Mouse (Mus musculus) 3T3-L1 (cell line): Measurements from ENCODE around the gene Cenpm.

ENCODE experiments used
- DNase-seq: peaks from one replicate; pipeline ENCODE4 v3.0.0-alpha.2; 2015; ENCODE audit warnings: low read depth, low spot score

The Cenpm gene

DNA sequence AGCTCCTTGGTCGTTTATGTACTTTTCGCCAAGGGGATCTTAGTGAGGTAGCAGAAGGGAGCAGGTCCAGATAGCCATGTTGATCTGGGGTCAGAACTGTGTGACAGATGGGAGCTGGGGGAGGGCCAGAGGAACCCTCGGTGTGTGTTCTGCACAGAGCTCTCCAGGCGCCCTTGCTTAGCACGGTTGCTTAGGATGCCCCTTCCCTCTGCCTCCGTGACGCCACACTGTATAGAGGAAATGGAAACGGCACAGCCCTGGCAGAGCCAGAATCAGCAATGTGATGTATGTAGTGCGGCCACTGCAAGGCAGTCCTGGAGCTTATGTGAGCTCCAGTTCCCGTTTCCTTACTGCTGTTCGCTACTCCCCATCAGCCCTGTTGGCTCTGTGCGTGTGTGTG, 48.2 kb downstream of the Cenpm start:
- no peak for DNase-seq

DNA sequence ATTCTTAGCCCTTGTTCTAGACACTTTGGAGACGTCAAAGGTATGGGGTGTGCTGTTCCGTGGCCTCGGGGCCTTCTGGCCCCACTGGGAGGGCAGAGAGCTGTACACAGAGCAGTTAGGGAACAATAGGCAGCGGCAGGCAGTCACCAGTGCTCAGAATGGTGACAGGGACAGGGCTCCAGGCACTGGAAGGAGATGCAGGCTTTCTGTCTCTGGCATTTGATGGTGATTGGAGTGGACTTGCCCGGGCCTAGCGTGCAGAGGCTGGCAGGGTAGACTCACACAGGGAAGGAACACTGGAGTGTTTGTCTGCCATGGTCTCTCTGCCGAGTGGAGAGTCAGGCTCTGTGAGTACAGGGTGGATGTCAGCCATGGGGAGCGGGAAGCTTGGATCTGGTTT, 51.9 kb downstream of the Cenpm start:
- DNase-seq: no peak

DNA sequence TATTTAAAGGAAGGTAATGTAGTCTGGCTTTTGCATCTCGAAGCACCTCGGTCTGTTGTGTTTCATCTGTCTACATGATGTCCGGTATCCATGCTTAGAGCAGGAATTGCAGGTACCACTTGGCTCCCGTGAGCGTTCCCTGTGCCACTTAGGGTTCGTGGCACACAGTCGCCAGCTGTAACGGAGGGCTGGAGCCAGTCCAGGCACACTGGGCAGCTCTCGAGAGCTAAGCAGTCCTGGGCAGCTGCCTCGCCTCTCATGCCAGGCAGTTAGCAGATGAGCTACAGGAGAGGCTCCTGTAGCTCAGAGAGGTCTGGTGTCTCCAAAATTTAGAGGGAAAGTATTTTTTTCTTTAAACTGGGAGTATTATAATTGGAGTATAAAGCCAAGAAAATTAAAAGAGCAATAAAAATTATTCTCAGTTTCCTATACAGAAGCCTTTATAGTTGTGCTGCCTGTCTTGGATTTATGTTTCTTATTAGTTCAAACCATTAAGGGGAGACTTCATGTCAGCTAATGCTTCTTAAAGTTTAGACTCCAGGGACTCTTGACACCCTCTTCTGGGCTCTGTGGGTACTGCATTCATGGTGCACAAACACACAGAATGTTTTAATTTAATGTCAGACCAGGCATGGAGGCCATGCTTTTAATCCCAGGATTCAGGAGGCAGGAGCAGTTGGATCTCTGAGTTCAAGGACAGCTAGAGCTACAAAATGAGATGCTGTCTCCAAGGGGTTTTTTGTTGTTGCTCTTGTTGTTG, 55.9 kb downstream of the Cenpm start:
- peak; percentile 74 for DNase-seq

DNA sequence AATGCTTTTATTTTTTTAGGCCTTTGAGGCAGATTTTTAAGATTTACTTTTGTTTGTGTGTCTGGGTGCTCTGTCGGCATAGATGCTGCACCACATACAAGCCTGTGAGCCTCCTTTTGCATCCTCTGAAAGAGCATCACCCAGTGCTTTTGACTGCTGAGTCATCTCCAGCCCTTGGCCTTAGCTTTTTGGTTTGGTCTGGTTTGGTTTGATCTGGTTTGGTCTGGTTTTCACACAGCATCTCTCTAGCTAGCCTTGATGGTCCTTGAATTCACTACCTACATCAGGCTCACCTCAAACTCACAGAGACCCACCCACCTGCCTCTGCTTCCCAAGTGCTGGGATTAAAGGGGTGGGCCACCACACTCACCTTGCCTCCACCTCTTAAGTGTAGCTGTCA, 56.6 kb downstream of the Cenpm start:
- DNase-seq: no peak

DNA sequence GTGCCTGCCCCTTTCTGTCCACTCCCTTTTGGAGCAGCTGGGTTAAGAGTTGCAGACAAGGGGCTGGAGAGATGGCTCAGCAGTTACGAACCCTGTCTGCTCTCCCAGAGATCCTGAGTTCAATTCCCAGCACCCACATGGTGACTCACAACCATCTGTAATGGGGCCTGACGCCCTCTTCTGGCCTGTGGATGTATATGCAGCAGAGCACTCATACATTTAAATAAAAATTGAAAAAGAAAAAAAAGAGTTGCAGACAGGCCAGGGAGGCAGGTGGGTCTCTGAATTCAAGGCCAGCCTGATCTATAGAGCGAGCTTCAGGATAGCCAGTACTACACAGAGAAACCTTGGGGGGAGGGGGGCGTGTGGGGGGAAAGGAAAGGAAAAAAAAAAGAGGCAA, 57.1 kb downstream of the Cenpm start:
- DNase-seq: no peak

DNA sequence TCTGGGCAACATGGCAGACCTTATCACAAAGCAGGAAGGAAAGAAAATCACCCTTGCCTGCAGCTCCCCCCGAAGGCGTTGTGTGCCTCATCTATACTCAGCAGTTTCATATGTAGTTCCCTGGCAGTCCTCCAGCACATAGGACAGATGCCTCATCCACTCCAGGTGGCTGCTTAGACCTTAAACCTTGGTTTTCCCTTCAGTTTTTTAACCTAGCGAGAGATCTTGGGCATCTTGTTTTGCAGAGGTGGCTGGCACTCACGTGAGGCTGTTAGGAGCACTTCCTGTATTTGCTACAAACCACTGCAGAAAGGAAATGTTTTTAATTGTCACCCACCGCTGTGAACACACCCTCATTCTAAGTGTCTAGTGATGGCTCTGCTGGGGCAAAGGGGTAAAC, 57.6 kb downstream of the Cenpm start:
- DNase-seq: no peak

DNA sequence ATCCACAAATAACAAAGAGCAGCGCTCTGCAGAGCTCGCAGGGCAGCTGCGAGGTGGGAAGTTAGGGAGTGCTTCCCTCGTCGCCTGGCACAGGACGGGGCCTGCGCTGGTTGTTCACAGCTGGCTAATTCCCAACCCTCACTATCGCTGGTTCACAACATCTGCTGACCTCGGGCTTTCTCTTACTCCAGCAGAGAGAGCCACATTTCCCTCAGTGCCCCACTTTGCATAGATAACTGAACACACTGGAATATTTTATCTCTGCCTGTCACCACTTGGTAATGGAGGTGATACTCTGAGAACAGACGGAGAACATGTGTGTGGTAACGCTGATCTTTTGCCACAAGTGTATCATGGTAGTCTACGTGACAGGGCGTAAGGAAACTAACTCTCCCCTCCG, 58.4 kb downstream of the Cenpm start:
- no peak for DNase-seq

DNA sequence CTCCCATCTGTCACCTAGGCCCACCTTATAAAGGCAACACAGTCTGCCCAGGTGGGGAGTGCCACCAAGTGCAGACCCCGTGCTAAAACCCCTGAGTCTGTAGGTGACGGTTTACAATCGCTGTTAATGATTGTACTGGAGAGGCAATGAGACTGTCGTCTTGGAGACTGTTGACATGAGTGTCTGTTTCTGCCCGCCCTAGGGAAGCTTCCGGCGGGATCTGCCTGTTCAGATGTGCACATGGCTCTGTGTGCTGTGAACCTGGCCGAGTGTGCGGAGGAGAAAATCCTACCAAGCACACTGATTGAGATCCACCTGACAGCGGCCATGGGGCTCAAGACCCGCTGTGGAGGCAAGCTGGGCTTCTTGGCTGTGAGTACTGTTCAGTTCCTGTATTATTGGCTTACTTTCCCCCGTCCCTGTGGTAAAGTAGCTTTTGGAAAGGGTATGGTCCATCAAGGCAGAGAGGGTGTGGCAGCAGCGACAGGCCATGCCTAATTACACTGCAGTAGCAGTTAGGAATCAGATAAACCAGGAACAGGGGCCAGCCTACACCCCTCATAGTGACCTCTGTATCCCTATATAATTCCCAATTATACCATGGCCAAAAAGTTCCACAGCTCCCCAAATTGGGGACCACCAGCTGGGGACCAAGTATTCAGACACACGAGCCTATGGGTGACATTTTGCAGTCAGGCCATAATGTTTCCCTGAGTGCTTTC, 59.3 kb downstream of the Cenpm start:
- no peak for DNase-seq

DNA sequence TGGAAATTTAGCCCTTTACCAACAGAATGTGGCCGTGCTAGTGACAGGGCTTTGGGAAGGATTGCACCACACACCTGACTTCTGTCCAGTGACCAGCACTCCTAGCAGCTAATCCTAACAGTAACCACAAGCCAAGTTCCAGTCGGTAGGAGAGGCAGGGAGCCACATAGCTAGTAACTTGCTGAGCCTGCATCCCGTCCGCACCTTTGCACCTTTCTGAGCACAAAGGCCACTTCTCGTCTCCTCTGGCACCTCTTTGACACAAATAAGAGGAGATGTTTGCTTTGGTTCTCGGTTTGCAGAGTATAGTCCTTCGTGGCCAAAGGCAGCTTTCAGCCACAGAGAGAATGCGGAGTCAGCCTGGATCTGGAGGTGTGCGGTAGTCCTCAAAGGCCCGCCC, 59.9 kb downstream of the Cenpm start:
- no peak for DNase-seq

DNA sequence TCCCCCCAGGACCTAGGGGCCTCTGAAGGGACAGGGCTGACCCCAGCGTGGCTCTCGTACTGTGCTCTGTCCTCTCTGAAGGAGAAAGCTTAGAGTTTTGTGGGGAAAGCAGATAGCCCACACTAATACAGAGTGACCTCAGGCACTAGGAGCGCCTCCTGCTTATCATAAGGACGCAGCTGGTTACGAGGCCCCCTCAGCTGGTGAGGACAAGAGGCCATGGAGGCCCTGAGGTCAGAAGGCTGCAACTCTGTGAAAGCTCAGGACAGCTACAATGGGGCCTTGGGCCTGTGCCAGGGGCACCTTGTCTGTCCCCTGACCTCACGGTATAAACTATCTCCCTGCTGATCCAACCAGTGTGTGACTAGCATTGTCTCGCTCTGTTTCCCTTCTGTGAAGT, 60.4 kb downstream of the Cenpm start:
- DNase-seq: no peak
